Mouse (Mus musculus): Measurements from ENCODE around the gene Asrgl1. TPM values are rescaled to one million over a fixed set of nuclear protein-coding genes. Genes with fewer than 3 reads are reported as not detected.
"Not testable (repeated sequence)": the region's sequence is repeated elsewhere in the genome, so short reads cannot be mapped to it uniquely, and the experiment has no call there.

Asrgl1 gene
- polyA plus RNA-seq (2016; fragmentation: Nextera tagmentation; extraction: Ambion mirVana), result 15.9 and 16.5 TPM in 2 replicates

DNA sequence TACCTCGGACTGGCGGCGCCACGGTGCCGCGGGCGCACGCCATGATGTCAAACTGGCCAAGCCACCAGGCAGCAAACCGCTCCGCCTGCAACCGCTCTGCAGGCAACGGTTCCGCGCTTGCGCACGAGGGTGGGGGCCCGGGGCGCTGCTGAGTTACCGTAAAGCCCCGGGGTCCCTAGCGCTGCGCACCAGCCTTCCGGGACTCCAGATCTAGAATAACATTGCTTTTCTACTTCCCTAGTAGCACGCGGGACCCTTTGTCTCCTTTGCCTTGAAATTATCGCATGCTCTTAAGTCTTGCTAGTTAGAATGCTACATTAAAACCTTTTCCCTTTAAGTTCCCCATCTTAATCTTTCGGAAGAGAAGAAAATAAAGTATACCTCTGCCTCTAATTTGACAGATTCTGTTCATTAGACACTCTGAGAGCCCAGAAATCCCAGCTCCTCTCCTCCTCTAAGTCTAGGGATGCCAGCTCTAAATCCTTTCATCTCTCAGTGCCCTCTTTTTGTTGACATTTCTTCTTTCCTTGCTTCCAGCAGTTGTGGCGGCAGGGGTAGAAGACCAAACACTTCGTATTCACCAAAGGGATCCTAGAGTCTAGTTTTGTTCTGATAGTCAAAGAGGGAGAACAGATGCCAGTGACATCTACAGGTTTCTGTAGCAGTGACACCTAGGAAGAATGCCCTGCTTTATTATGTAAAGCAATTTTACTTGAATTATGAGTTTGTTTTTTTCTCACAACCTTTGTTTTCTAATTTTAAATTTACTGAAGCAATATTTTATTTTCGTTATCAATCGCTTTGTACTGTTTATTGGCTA is at the start of gene Asrgl1:
TSS of gene Asrgl1 (minus strand) at position 125 of the 820 bp plus-strand sequence.
- H3K27ac ChIP-seq, result peak within 1 kb of the TSS; percentile 22; the same call in 1 of the 2 replicates
- WGBS, result 12% methylated on average over 31 of the region's 31 CpGs
- no peaks in the 10 kb centered on the region for H3K36me3 ChIP-seq
- H3K4me1 ChIP-seq, result peaks cover 8% of the 10 kb centered on the region
- H3K9me3 ChIP-seq, result no peaks in the 10 kb centered on the region
- peak within 1 kb of the TSS; percentile 58 for H3K9ac ChIP-seq
- H3K27me3 ChIP-seq (replicated peaks), result no peaks in the 10 kb centered on the region
- peak within 1 kb of the TSS; percentile 61 for H3K4me3 ChIP-seq
- peak; percentile 95 for ATAC-seq (ENCODE audit: low FRiP score, low read depth)
- peak within 1 kb of the TSS; percentile 92 for H3K4me2 ChIP-seq (replicated peaks)

DNA sequence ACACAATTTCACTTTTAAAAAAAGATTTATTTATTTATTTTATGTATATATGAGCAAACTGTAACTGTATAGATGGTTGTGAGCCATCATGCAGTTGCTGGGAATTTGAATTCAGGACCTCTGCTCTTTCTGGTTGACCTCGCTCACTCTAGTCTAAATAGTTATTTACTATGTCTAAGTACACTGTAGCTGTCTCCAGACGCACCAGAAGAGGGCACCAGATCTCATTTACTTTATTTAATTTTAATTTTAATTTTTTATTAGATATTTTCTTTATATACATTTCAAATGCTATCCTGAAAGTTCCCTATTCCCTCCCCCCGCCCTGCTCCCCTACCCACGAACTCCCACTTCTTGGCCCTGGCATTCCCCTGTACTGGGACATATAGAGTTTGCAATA is 10.8 kb upstream of the Asrgl1 start:
- Histone ChIP-seq H3K4me3 (no peak overlapping the region), H3K4me2 (replicated peaks) (no peak overlapping the region), H3K4me1 (peaks cover 3% of the 10 kb centered on the region; the same call in 1 of the 2 replicates)

DNA sequence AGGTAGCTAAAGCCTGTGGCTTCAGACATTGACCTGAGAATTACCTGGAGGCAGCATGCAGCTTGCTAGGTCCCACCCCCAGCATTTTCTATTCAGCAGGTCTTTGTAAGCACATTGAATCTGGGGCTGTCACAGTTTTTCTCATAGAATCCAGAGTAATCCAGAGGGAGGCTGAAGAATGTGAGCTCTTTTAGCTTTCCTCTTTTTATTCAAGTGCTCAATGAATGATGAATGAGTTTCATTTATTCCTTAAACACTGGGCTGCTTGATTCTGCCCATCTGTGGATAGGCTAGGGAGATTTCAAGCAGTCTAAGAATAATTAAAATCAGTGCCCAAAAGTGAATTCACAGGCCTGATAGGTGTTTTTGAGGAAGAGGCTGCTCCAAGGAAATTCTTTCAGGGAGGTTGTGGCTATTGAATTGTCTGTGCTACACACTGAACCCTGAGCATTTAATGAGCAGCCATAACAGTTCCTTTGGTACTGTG is 8.2 kb upstream of the Asrgl1 start:
- no peak for ATAC-seq (ENCODE audit: low FRiP score, low read depth)
- H3K9me3 ChIP-seq, result no peaks in the 10 kb centered on the region
- H3K4me2 ChIP-seq (replicated peaks), result no peak overlapping the region
- peaks cover 3% of the 10 kb centered on the region; the same call in 1 of the 2 replicates for H3K4me1 ChIP-seq
- H3K4me3 ChIP-seq, result no peak overlapping the region
- no peaks in the 10 kb centered on the region for H3K27me3 ChIP-seq (replicated peaks)
- no peaks in the 10 kb centered on the region for H3K36me3 ChIP-seq
- no peak overlapping the region for H3K9ac ChIP-seq
- no peak overlapping the region for H3K27ac ChIP-seq

More for the DNA sequence above, 10.8 kb upstream of the Asrgl1 start:
- 76% methylated on average over 4 of the region's 4 CpGs for WGBS
- Histone ChIP-seq H3K9ac (no peak overlapping the region), H3K9me3 (no peaks in the 10 kb centered on the region), H3K36me3 (no peaks in the 10 kb centered on the region), H3K27ac (no peak overlapping the region), H3K27me3 (replicated peaks) (no peaks in the 10 kb centered on the region)
- ATAC-seq (ENCODE audit: low FRiP score, low read depth), result no peak

DNA sequence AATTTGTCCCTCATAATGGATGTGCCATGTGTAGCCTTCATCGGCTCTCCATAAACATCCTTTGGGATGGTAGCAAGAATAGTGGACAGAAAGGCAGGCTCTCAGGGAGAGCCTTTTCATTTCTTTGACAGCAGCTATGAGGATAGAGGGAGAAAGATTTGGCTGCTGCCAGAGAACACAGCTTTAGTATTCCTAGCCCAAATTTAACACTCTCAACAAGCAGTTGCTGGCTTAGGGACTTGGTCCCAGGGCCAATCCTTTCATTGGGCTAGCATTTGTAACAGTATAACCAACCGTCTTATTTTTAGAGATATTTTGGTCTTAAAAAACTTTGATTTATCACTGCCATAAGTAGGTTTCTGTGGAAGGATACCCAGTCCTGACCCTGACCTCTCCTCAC is 7.8 kb upstream of the Asrgl1 start:
- Histone ChIP-seq H3K27me3 (replicated peaks) (no peaks in the 10 kb centered on the region), H3K4me1 (peaks cover 3% of the 10 kb centered on the region; the same call in 1 of the 2 replicates), H3K27ac (no peak overlapping the region), H3K36me3 (no peaks in the 10 kb centered on the region), H3K4me2 (replicated peaks) (no peak overlapping the region), H3K9ac (no peak overlapping the region), H3K9me3 (no peaks in the 10 kb centered on the region), H3K4me3 (no peak overlapping the region)
- WGBS, result 72% methylated on average over 2 of the region's 2 CpGs
- no peak for ATAC-seq (ENCODE audit: low FRiP score, low read depth)

DNA sequence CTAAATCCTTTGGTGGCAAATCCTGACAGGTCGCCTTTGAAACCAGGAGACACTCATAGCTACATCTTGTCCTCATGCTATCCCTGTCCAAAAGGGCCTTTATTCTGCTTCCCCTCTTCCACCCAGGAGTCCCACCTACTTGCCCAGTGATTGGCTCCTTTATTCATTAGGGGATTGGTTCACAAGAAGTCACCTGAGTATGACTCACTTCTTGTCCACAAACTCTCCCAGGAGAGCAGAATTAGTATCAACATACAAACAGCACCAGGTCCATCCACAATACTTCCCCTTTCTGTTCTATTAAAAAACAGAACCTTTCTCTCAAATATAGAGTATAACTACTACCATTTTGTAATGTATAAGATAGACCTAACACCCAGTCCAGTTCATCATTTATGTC is 4.9 kb upstream of the Asrgl1 start:
- not testable (repeated sequence) for H3K27ac ChIP-seq; H3K9ac ChIP-seq; H3K4me3 ChIP-seq; H3K9me3 ChIP-seq; H3K4me1 ChIP-seq; H3K27me3 ChIP-seq (replicated peaks); ATAC-seq (ENCODE audit: low FRiP score, low read depth); H3K4me2 ChIP-seq (replicated peaks); H3K36me3 ChIP-seq
- WGBS, result 73% methylated on average over 1 of the region's 1 CpGs

DNA sequence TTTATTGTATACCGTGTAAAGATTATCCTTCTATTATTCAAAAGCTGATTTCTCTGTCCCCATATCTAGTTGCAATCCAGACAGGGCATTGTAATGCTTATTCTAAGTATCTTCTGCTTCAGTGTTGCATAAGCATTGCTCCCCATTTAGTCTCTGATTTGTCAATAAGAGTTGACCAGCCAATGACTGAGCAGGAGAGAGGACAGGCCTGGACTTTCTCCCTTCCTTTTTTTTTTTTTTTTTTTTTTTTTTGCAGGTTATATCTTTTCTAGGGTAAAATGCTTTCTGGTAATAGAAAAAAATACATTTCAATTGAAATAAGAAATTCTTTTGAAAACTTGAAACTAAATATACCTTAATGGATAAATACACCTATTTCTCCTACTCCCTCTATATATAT is 1.7 kb upstream of the Asrgl1 start:
- H3K36me3 ChIP-seq, result no peaks in the 10 kb centered on the region
- no peak for ATAC-seq (ENCODE audit: low FRiP score, low read depth)
- WGBS, result 89% methylated on average over 1 of the region's 1 CpGs
- no peak overlapping the region for H3K4me2 ChIP-seq (replicated peaks)
- no peaks in the 10 kb centered on the region for H3K9me3 ChIP-seq
- peaks cover 8% of the 10 kb centered on the region for H3K4me1 ChIP-seq
- no peak overlapping the region for H3K4me3 ChIP-seq
- H3K9ac ChIP-seq, result no peak overlapping the region
- H3K27me3 ChIP-seq (replicated peaks), result no peaks in the 10 kb centered on the region
- no peak overlapping the region for H3K27ac ChIP-seq

DNA sequence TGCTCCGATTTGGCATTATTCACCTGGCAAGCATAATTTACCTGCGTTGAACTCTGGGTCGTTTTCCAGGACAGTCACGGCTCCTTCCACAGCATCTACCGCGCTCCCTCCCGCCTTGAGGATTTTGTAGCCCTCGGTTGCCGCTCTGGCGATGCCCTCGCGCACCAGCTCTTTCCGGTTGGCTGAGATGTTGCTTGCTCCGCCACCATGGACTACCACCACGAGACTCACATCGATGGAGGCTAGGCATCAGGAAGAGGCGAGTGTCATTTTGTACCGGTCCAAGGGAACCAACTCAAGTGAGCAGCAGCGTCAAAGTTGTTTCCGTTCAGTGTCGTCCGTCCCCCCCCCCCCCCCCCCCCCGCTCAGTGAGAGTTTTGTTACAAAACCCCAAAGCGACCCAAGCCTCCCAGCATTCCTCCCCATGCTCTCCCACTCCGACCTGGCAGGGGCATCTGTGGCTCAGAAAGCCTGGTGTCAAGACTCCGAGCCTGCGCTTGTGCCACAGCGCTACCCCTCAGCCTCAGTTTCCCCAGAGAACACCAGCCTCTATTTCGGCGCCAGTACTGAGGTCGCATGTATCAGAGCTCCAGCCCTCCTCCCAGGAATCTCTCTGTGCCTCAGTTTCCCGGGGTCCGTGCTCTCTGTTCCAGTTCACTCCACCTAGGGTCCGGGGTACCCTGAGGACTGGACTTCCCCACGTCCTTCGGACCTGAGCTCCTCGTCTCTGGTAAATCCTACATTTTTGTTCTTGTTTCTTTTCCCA is 507 bp downstream of the Asrgl1 start:
- Histone ChIP-seq H3K4me3 (peak overlapping the region; percentile 61), H3K4me1 (peaks cover 8% of the 10 kb centered on the region), H3K27ac (peak overlapping the region; percentile 22; the same call in 1 of the 2 replicates), H3K27me3 (replicated peaks) (no peaks in the 10 kb centered on the region), H3K36me3 (no peaks in the 10 kb centered on the region), H3K9me3 (no peaks in the 10 kb centered on the region), H3K4me2 (replicated peaks) (peak overlapping the region; percentile 92), H3K9ac (peak overlapping the region; percentile 58)
- 2% methylated on average over 35 of the region's 37 CpGs for WGBS
- ATAC-seq (ENCODE audit: low FRiP score, low read depth), result peak; percentile 84

DNA sequence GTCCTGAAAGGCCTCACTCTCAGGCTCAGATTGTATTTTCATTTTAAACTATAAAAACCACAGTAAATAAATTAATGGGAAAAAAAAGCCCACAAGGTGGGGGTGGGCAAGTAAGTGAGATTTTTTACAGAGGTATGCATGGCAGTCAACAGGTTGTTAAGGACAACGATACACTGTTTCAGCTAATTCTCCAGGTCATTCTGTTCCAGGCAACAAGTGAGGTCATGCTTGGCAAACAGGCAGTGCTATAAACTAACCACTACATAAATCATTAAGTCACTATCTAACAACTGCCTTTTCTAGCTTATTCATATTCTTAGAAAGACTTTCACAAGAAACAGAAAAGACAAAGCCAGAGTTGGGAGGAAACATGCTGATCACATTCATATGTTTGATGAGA is 5.4 kb downstream of the Asrgl1 start:
- Histone ChIP-seq H3K4me1 (peaks cover 8% of the 10 kb centered on the region), H3K4me3 (no peak overlapping the region), H3K9me3 (no peaks in the 10 kb centered on the region), H3K4me2 (replicated peaks) (no peak overlapping the region), H3K27ac (no peak overlapping the region), H3K27me3 (replicated peaks) (no peaks in the 10 kb centered on the region), H3K36me3 (no peaks in the 10 kb centered on the region), H3K9ac (no peak overlapping the region)
- ATAC-seq (ENCODE audit: low FRiP score, low read depth), result no peak
- 61% methylated on average over 1 of the region's 1 CpGs for WGBS

DNA sequence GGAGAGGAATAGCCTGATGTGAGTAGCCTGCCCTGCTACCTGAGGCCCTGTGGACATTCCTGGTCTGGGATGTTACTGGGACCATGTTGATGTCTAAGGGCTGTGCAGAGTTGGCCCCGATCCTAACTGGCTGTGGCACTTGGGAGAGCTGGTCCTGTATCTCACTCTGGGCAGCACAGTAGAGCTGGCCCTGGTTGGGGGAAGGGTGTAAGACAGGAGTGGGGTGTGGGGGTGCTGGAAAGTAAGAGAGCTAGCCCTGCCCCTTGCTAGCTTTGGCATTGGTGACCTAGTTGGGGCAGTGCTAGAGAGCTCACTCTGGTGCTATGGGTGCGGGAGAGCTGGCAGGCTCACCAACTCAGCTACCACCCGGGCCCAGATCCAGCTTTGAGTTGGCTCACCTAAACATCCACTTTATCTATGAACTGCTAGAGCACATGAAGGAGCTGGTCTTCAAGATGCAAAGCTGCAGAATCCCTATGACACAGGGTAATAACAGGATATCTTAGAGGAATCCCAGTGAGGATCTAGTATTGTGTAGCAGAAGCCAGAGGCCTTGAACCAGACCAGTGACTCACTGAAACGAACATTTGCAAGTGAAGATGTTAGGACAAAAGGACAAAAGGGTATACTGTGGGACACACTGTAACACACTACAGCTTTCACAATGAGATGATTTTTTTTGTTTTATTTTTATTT is 6.8 kb downstream of the Asrgl1 start:
- WGBS, result 93% methylated on average over 4 of the region's 4 CpGs
- H3K27ac ChIP-seq, result no peak overlapping the region
- no peaks in the 10 kb centered on the region for H3K9me3 ChIP-seq
- H3K36me3 ChIP-seq, result no peaks in the 10 kb centered on the region
- no peak overlapping the region for H3K9ac ChIP-seq
- no peak for ATAC-seq (ENCODE audit: low FRiP score, low read depth)
- no peaks in the 10 kb centered on the region for H3K4me1 ChIP-seq
- no peaks in the 10 kb centered on the region for H3K27me3 ChIP-seq (replicated peaks)
- H3K4me2 ChIP-seq (replicated peaks), result no peak overlapping the region
- H3K4me3 ChIP-seq, result no peak overlapping the region

DNA sequence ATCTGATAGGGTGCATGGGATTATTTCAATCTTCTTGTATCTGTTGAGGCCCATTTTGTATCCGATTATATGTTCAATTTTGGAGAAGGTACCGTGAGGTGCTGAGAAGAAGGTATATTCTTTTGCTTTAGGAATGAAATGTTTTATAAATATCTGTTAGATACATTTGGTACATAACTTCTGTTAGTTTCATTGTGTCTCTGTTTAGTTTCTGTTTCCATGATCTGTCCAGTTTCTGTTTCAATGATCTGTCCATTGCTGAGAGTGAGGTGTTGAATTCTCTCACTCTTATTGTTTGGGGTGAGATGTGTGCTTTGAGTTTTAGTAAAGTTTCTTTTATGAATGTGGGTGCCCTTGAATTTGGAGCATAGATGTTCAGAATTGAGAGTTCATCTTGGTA is 11.4 kb downstream of the Asrgl1 start:
- ATAC-seq (ENCODE audit: low FRiP score, low read depth); H3K9me3 ChIP-seq; H3K4me1 ChIP-seq; H3K27ac ChIP-seq; H3K9ac ChIP-seq; H3K27me3 ChIP-seq (replicated peaks); H3K4me3 ChIP-seq; H3K36me3 ChIP-seq; H3K4me2 ChIP-seq (replicated peaks): not testable (repeated sequence)
- 92% methylated on average over 2 of the region's 2 CpGs for WGBS

DNA sequence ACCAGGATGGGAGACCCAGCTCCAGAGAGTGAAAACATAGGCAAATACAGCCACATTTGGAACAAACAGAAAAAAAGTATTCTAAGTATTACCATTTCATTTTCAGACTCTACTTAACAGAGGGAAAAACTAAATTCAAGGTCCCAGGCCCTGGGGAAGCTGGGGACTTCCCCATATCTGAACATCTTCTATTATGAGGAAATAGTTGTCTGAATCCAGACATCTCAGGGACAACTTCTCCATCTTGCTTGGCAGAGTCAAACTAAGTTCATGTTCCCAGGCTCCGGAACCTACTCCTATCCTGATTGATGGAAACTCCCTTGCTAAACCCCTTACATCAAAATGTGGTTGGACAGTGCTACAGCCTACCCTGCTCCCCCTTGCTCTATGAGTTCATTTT is 13.0 kb downstream of the Asrgl1 start:
- H3K4me3 ChIP-seq, result no peak overlapping the region
- no peak overlapping the region for H3K4me2 ChIP-seq (replicated peaks)
- 95% methylated on average over 1 of the region's 1 CpGs for WGBS
- H3K36me3 ChIP-seq, result no peaks in the 10 kb centered on the region
- H3K4me1 ChIP-seq, result no peaks in the 10 kb centered on the region
- no peak overlapping the region for H3K9ac ChIP-seq
- ATAC-seq (ENCODE audit: low FRiP score, low read depth), result no peak
- no peak overlapping the region for H3K27ac ChIP-seq
- H3K27me3 ChIP-seq (replicated peaks), result no peaks in the 10 kb centered on the region
- H3K9me3 ChIP-seq, result no peaks in the 10 kb centered on the region

All from neural tube, embryonic 12.5 days (tissue).